Mouse (Mus musculus) lung, adult 2 months (tissue): ENCODE measurements at regions not wholly inside any gene's neighbourhood (a gene's known extent, or its start where the extent isn't known, plus 50 kb on each side); places are given as distances from the start of the nearest gene placed in this dataset.

Experiments
- CTCF ChIP-seq: fragments of 200-500 bp; IDR thresholded peaks from 2 replicates; pipeline ENCODE4 v1.5.1; 2011; ENCODE audit warnings: mild to moderate bottlenecking, low read length, control low read depth; ENCODE audit not compliant: insufficient read depth
- POLR2A ChIP-seq: fragments of 200-500 bp; IDR thresholded peaks from 2 replicates; pipeline ENCODE4 v1.6.1; 2011; ENCODE audit warnings: low read depth, mild to moderate bottlenecking, control low read depth, low read length, borderline replicate concordance; ENCODE audit errors: extremely low read depth

DNA sequence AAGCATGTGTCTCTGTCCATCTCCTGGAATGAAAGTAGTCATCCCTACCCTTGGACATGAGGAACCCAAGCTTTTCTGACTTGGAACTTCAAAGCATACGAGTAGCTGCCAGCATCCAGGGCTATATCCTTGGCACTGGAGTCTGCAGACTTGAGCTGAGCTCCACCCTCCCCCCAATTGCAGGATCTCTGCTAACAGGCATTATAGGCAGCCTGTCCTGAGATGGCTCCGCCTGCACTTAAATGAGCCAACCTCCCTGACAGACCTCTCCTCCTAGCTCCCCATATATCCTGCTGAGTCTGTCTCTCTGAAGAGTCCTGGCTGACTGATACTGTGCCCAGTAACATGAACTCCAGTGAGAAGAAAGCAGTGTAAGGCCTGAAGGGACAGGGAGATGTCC, 141.4 kb downstream of the Rybp start:
- TF ChIP-seq CTCF = no peak
- no peak for TF ChIP-seq POLR2A
